Mouse (Mus musculus): ENCODE data around the gene Rfx3.

DNA sequence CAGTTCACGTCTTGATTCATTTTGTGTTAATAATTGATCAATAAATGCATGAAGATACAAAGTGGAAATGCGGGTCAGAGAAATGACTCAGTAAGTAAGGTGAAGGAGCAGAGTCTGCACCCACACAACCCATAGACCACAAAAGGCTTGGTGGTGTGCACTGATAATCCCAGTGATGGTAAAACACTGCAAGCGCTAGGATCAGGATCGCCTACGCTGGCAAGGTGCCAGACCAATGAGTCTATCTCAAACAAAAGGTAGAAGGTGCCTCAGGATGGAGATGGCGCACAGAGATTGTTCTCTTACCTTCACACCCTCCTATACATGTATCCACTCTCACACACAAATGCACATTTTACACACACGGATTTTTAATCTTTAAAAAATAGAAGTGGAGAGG, 18.2 kb downstream of the Rfx3 start:
- no peak for TF ChIP-seq CTCF (IDR thresholded peaks at IDR 0.05; ENCODE audit: insufficient read depth, low read depth, low read length)
- TF ChIP-seq POLR2A (IDR thresholded peaks at IDR 0.05; ENCODE audit: insufficient read depth, low read depth, low read length) = no peak

Data from olfactory bulb, adult 2 months (tissue).